Mouse (Mus musculus) urinary bladder, postnatal 10 days (tissue): ENCODE measurements around the gene Fam213b.

Experiments
- DNase-seq: peaks from one replicate; pipeline ENCODE4 v3.0.0; 2022; ENCODE audit warnings: low spot score

The Fam213b gene

DNA sequence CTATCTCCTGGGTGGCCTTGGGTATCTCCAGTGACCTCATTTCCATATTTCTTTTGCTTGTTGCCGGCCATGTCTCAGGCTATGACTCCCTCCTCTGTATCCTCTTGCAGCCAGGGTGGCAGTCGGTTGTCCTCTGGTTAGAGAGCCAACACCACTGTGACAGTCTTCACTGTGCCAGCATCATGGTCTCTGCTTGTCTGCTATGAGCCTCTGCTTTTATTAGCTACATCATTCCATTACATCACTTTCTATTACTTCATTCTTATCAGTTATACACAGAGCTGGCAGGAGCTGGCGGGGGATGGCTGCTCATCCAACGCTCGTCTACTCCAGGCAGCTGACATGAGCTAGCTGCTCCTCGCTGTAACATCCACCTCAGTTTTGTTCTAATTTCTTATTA, 18.2 kb downstream of the Fam213b start:
- DNase-seq = no peak

DNA sequence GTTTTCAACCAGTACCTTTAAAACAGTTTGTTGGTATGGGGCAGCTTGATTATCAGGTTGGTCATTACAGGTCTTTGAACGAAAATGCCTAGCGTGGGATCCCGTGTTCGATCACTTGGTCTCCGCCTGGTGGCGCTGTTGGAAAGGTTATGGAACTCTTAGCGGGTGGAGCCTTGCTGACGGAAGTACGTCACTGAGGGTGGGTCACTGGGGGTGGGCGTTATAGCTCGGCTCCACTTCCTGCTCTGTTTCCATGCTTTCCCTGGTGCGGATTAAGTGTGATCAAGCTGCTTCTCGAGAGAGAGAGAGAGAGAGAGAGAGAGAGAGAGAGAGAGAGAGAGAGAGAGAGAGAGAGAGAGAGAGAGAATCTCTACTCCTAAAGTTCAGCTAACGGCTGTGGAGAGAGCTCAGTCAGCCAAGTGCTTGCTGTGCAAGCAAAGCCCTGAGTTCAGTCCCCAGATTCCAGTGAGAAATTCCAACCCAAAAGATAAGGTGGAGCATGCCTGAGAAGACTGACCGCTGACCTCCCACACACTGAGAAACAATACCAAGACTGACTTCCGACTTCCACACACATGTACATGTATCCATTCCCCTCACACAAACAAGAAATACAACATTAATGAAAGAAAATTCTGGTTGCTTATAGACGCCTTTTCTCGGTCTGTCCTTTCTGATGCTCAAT, 20.9 kb downstream of the Fam213b start:
- peak; percentile 83 for DNase-seq

DNA sequence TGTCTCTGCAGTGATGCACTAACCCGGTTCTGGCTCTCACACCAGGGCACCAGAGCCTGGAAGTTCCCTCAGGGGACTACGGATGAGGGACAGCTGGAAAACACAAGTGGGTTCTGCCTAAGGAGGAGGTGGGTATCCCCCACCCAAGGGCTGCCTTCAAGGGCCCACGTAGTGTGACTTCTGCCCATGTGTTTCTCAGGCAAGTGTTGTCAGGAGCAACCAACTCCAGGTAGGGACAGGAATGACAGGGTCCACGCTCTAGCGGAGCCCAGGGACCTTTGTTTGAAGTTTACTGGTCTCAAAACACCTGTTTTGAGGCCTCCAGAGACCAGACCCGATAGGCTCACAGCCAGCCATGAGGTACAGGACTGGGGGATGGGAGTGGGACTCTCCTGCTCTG, 25.7 kb downstream of the Fam213b start:
- no peak for DNase-seq

DNA sequence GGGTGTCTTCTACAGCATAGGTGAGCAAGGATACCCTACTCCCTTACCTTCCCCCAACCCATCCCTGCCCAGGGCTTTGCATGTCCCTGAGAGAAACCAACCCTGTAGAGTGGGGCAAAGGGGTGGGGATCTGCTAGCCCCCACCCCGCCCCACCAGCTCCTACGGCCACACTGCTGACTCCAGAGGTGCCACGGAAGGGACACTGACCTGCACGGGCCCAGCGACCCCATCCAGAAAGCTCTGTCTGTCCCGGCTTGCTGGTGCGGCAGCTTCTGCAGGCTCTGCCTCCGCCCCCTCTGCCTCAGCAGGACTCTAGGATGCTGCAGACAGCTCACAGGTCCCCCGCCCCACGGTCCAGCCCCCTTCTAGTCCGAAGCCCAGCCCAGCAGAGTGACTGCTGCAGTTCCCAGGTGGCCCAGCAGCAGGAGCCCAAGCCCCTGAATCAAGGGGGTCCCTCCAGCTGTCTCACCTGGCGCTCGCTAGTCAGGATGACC, 27.1 kb downstream of the Fam213b start:
- no peak for DNase-seq

DNA sequence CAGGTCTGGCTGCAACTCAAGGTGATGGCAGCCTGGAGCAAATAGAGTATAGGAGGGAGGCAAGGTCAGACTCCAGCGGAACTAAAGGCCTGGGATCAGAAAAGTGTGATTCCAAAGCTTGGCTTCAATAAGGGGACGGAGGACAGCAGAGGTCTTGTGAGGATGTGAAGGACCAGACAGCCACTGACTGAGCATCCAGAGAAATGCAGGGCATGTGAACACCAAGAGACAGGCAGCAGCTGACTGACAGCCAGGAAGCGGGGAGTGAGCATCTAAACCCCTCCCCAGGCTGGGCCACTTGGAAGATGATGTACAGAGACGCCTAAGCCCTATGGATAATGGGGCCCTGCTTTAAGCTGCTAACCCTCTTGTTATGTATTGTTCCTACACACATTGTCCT, 28.2 kb downstream of the Fam213b start:
- no peak for DNase-seq

- no peak for DNase-seq
Measured at GRCm38 (mm10) chr4:154869440-154869839, 29.5 kb downstream of the Fam213b start, which contains the start of gene Mmel1. Mmel1 (plus strand) TSS chr4:154869585.

DNA sequence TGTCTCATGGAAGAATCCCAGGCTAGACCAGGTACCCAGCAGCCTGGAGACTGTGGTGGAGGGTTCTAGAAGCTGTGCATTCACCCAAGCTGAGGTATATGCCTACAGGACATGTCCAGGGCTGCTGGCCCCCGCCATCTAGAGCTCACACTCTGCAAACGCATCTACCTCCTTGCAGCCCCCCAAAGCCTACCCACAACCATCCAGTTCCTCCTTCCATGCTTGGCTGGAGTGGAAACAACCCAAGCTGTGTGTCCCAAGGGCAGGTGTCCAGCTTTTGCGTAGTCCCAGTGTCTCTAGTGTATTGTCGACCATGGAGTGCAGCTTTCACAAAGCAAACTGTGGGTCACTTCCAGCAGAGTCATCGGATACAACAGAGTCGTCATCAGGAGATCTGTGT, 31.7 kb downstream of the Fam213b start:
- DNase-seq = no peak

- DNase-seq = no peak
Measured at GRCm38 (mm10) chr4:154866391-154866790, 32.5 kb downstream of the Fam213b start.

DNA sequence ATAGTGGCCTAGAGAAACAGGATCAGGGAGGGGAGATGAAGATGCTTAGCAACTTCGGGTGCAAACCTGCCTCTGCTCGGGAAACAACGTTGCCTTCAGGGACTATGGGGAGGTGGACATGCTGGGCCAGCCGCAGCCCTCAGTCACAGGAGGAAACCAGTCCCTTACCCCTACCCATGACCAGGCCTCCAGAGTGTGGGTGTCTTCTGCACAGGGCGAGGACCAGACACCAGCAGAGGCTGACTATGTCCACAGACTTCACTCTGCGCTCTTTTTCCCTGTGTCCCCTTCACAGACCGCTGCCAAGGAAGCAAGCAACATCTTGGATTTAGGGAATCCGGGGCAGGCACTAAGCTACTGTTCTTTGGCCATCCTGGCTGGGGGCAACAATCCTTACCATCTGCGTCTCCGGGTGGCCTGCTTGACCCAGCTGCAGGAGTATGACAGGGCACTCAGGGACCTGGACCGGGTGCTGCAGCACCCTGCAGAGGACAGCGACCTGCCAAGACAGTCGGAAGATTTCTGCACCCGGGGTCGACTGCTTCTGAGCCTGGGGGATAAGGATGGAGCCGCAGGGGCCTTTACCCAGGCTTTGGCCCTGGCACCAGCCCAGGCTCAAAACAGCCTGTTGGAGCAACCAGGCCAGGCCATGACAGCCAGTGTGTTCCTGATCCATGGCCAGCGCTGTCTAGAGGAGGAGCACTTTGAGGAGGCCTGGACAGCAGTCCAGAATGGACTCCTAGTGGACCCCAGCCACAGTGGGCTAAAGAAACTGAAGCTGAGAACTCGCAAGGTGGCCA, 33.8 kb downstream of the Fam213b start:
- no peak for DNase-seq

GRCm38 (mm10) chr4:154864271-154864771, 34.6 kb downstream of the Fam213b start:
- peak; percentile 69 for DNase-seq

- no peak for DNase-seq
Measured at GRCm38 (mm10) chr4:154863436-154863935, 35.4 kb downstream of the Fam213b start.

DNA sequence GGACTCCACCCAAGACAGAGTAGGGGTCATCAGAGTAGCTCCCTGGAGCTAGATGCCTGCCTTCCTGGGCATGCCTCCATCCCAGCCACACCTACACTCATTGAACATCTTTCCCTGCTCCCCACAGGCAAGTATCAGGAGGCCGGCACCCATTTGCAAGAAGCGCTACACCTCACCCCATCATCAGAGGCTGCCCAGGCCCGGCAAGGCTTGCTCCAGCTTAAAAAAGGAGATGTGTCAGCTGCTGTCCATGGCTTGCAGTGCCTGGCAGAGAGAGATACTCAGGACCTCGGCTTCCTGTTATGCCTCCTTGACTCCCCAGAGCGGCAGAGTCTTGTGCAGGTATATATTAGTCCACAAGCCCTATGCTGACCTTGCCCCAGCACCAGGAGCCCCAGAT, 37.0 kb downstream of the Fam213b start:
- no peak for DNase-seq

GRCm38 (mm10) chr4:154858601-154859000, 40.3 kb downstream of the Fam213b start:
- no peak for DNase-seq

DNA sequence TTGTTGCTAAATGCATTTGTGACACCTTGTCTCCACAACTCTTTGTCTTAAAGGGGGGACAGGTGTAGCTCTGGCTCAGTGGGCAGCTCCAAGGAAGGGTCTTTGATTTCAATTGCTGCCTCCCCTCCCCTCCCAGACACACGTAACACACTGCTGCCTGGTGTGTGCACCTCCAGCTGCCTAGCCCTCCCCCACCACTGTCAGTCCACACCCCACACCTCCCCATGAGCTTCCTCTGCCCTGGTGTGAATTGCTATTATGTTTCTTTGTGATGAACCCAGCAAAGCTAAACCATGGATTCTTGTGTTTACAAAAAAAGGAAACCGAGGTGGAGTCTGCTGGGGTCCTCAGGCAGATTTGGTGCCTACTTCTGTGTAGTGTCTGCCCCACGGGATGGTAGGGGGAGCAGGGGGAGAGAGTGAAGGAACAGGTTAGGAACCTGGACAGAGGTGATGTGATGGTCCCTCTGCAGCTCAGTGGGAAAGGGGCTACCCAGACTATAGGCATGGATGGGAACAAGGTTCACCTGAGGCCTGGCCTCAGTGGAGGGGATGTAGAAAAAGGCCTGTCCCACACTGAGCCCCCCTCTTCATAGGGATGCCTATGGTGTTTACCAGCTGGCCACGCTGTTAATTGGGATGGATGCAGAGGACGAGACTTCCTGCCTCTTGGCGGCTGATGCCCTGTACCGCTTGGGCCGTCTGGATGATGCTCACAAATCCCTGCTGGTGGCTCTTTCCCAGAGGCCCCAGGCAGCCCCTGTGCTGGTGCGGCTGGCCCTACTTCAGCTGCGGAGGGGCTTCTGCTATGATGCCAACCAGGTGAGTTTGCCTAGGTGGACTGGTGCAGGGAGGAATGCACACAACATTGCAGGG, 41.3 kb downstream of the Fam213b start:
- DNase-seq = no peak

DNA sequence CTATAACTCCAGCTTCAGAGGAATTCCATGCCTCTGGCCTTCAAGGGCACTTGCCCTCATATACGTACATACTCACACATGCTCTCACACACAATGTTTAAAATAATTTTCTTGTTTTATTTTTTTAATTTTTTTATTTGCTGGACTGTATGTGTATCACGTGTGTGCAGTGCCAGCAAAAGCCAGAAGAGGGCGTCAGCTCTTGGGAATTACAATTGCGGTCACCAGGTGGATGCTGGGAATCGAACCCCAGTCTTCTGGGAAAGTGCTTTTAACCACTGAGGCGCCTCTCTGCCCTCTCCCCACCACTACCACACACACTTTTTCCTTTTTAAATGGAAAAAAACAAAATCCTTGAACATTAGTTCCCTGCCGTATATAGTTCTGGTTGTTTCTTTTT, 42.1 kb downstream of the Fam213b start:
- no peak for DNase-seq

- DNase-seq = no peak
Measured at GRCm38 (mm10) chr4:154856480-154856837, 42.5 kb downstream of the Fam213b start.

DNA sequence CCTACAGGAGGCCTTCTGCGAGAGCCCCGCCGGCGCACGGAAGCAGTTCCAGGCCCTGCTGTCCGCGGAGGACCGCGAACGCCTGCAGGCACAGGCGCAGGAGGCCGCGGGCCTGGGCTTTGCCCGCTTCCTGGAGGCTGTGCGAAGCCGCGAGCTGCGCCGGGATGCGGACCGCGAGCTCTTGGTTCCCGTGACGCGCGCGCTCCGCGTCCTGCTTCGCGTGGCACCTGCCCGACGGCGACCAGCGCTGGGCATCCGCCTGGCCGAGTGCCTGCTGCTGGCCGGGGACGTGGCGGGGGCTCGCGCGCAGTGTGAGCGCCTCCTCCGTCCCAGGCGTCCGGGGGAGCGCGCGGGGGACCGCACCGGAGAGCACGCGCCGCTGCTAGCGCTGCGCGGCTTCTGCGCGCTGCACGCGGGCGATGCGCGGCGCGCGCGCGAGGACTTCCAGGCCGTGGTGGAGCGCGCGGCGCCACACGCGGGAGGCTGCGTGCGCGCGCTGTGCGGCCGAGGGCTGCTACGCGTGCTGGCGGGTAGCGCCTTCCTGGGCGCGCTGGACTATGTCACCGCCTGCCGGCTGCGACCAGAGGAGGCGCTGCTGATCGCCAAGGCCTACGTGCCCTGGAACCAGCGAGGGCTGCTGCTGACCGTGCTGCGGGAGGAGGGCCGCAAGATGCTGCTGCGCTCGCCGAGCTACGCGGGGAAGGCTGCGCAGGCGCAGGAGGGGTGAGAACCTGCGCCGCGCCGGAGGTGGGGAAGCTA, 43.0 kb downstream of the Fam213b start:
- no peak for DNase-seq

DNA sequence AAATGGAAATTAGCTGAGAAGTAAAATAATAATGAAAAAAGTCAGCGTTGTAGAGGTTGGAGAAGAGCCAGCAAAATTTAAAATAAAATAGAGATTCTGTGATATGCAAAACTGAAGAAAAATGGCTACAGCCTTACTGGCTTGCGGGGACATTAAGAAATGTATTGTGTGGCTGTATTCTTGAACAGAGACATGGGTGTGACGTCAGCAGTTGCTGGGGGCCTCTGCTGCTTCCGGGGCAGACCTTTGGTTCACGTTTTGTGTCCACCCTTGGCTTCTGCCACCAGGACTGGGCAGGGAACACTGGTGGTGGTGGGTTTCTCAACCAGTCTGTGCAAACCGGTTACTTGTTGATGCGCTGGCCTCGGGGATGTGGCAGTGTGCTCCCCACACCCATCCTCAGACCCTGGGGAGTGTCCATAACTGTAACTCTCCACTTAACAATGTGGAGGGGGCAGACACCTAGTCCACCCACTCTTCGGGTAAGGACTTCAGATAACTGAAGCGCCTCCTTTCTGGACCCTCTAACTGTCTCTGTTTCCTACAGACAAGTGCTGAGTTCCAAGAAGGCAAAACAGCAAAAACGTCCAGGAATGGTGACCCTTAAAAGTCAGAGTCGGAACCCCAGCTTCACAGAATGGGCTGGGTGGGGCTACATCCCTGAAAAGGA, 44.1 kb downstream of the Fam213b start:
- no peak for DNase-seq

GRCm38 (mm10) chr4:154853881-154854280, 45.1 kb downstream of the Fam213b start:
- DNase-seq = no peak

DNA sequence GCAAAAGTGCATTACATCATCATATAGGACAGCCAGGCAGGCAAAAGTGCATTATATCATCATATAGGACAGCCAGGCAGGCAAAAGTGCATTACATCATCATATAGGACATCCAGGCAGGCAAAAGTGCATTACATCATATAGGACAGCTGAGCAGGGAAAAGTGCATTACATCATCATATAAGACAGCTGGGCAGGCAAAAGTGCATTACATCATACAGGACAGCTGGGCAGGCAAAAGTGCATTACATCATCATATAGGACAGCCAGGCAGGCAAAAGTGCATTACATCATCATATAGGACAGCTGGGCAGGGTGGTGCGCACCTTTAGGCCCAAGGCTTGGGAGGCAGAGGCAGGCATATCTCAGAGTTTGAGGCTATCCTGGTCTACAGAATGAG, 46.2 kb downstream of the Fam213b start:
- DNase-seq = no peak
